Mouse (Mus musculus) lung, embryonic 14.5 days (tissue): ENCODE results near the gene Cfap97d2. TPM values are rescaled to one million over a fixed set of nuclear protein-coding genes. Genes with fewer than 3 reads are reported as not detected.

Source experiments
- ATAC-seq: fragments of 200-750 bp; cut with Nextera tagmentation; 2 replicates; pipeline ENCODE4 v1.8.0; 2017; ENCODE audit warnings: mild to moderate bottlenecking, moderate TSS enrichment, moderate library complexity; ENCODE audit not compliant: insufficient read depth
- DNase-seq: peaks from one replicate; pipeline ENCODE4 v3.0.0-alpha.2; 2015
- H3K27ac ChIP-seq: fragments of 300-500 bp; sonication (generic); 2 replicates; pipeline ENCODE4 v1.5.1; 2014; ENCODE audit warnings: low read depth, mild to moderate bottlenecking, moderate library complexity
- H3K27me3 ChIP-seq: fragments of 300-500 bp; sonication (generic); 2 replicates; pipeline ENCODE4 v1.6.1; 2014; ENCODE audit warnings: low read length, control low read depth; ENCODE audit not compliant: insufficient read depth
- H3K36me3 ChIP-seq: fragments of 300-500 bp; sonication (generic); 2 replicates; pipeline ENCODE4 v1.6.1; 2014; ENCODE audit warnings: control low read depth; ENCODE audit not compliant: insufficient read depth
- H3K4me1 ChIP-seq: fragments of 300-500 bp; sonication (generic); 2 replicates; pipeline ENCODE4 v1.6.1; 2014; ENCODE audit warnings: antibody characterized with exemption, control low read depth; ENCODE audit not compliant: insufficient read depth
- H3K4me2 ChIP-seq: fragments of 300-500 bp; sonication (generic); 2 replicates; pipeline ENCODE4 v1.6.1; 2014; ENCODE audit warnings: mild to moderate bottlenecking
- H3K4me3 ChIP-seq: fragments of 300-500 bp; sonication (generic); 2 replicates; pipeline ENCODE4 v1.5.1; 2014; ENCODE audit warnings: low read depth, low read length
- H3K9ac ChIP-seq: fragments of 300-500 bp; sonication (generic); 2 replicates; pipeline ENCODE4 v1.6.1; 2014
- H3K9me3 ChIP-seq: fragments of 300-500 bp; sonication (generic); 2 replicates; pipeline ENCODE4 v1.6.1; 2016; ENCODE audit warnings: low read depth, low read length, control low read depth
- CTCF ChIP-seq: IDR thresholded peaks from 2 replicates; pipeline ENCODE4 v1.5.1; 2016; ENCODE audit warnings: antibody characterized with exemption, low read depth
- WGBS: fragments of 180-500 bp; shearing (Covaris S2); extraction: QIAGEN DNeasy Blood & Tissue Kit; methylation state at CpG from one replicate; pipeline ENCODE4 v1.1.7; 2014; 5-methylcytosine and 5-hydroxymethylcytosine counted together
- polyA plus RNA-seq: library from polyadenylated mRNA; unstranded; fragments of >200 nt; fragmentation: Nextera tagmentation; extraction: Ambion mirVana; gene quantifications from 2 replicates; pipeline ENCODE4 v1.2.1, GENCODE M21; 2014

Gene Cfap97d2
- polyA plus RNA-seq, 1 experiment from 2014 or later: not detected

- Histone ChIP-seq H3K4me1 (peaks cover 23% of the 10 kb centered on the region), H3K4me3 (peak overlapping the region; percentile 78), H3K4me2 (peak overlapping the region; percentile 92), H3K9ac (peak overlapping the region; percentile 72), H3K27ac (peak overlapping the region; percentile 85), H3K9me3 (no peaks in the 10 kb centered on the region), H3K27me3 (0 out of 2 replicates have a peak, but pooled peaks cover 7% of the 10 kb centered on the region), H3K36me3 (no peaks in the 10 kb centered on the region)
- DNase-seq (peak; percentile 91), ATAC-seq (peak; percentile 50)
- peak; percentile 54 for TF ChIP-seq CTCF
- under 1% methylated on average over 12 of the region's 12 CpGs for whole genome bisulfite sequencing
These were observed 29.4 kb upstream of the Cfap97d2 start for GRCm38 (mm10) chr8:13676302-13676700.

- Histone ChIP-seq H3K4me2 (peak overlapping the region; percentile 92), H3K27ac (peak overlapping the region; percentile 85), H3K4me1 (peaks cover 19% of the 10 kb centered on the region), H3K4me3 (peak overlapping the region; percentile 78), H3K9me3 (no peaks in the 10 kb centered on the region), H3K9ac (peak overlapping the region; percentile 72), H3K36me3 (no peaks in the 10 kb centered on the region), H3K27me3 (0 out of 2 replicates have a peak, but pooled peaks cover 7% of the 10 kb centered on the region)
- DNase-seq (peak; percentile 73), ATAC-seq (peak; percentile 52)
- WGBS: under 1% methylated on average over 47 of the region's 47 CpGs
- TF ChIP-seq CTCF: peak; percentile 36; the same call in 1 of the 2 replicates
These were observed 28.8 kb upstream of the Cfap97d2 start for GRCm38 (mm10) chr8:13676701-13677412.

GRCm38 (mm10) chr8:13677413-13677883 is 28.2 kb upstream of the Cfap97d2 start, which contains the start of gene Rasa3:
Gene Rasa3 (minus strand): TSS chr8:13677603.
- ATAC-seq (peak; percentile 98), DNase-seq (peak; percentile 98)
- Histone ChIP-seq H3K4me3 (peak within 1 kb of the TSS; percentile 78), H3K9me3 (no peaks in the 10 kb centered on the region), H3K27ac (peak within 1 kb of the TSS; percentile 85), H3K4me2 (peak within 1 kb of the TSS; percentile 92), H3K36me3 (no peaks in the 10 kb centered on the region), H3K27me3 (0 out of 2 replicates have a peak, but pooled peaks cover 7% of the 10 kb centered on the region), H3K9ac (peak within 1 kb of the TSS; percentile 72), H3K4me1 (peaks cover 19% of the 10 kb centered on the region)
- WGBS: under 1% methylated on average over 42 of the region's 42 CpGs
- no peak for TF ChIP-seq CTCF

- H3K27me3 ChIP-seq: 0 out of 2 replicates have a peak, but pooled peaks cover 7% of the 10 kb centered on the region
- ATAC-seq: no peak
- TF ChIP-seq CTCF: no peak
- no peaks in the 10 kb centered on the region for H3K36me3 ChIP-seq
- H3K4me3 ChIP-seq: peak overlapping the region; percentile 78
- H3K9me3 ChIP-seq: no peaks in the 10 kb centered on the region
- H3K9ac ChIP-seq: no peak overlapping the region
- H3K27ac ChIP-seq: no peak overlapping the region
- 33% methylated on average over 8 of the region's 8 CpGs for WGBS
- DNase-seq: no peak
- H3K4me1 ChIP-seq: peaks cover 19% of the 10 kb centered on the region
- H3K4me2 ChIP-seq: peak overlapping the region; percentile 92
These were observed 27.5 kb upstream of the Cfap97d2 start for GRCm38 (mm10) chr8:13678182-13678581.

- Histone ChIP-seq H3K36me3 (no peaks in the 10 kb centered on the region), H3K27ac (no peak overlapping the region), H3K27me3 (no peaks in the 10 kb centered on the region), H3K4me3 (no peak overlapping the region), H3K9ac (no peak overlapping the region), H3K4me2 (no peak overlapping the region), H3K9me3 (no peaks in the 10 kb centered on the region), H3K4me1 (peaks cover 4% of the 10 kb centered on the region; the same call in 1 of the 2 replicates)
- peak; percentile 14 for DNase-seq
- no peak for ATAC-seq
- 36% methylated on average over 7 of the region's 7 CpGs for WGBS
- TF ChIP-seq CTCF: no peak
These were observed 21.6 kb upstream of the Cfap97d2 start for GRCm38 (mm10) chr8:13684131-13684530.

- WGBS: 86% methylated on average over 16 of the region's 16 CpGs
- Histone ChIP-seq H3K9me3 (no peaks in the 10 kb centered on the region), H3K4me3 (no peak overlapping the region), H3K27ac (no peak overlapping the region), H3K4me2 (no peak overlapping the region), H3K36me3 (no peaks in the 10 kb centered on the region), H3K27me3 (no peaks in the 10 kb centered on the region), H3K9ac (no peak overlapping the region), H3K4me1 (peaks cover 4% of the 10 kb centered on the region; the same call in 1 of the 2 replicates)
- ATAC-seq (no peak), DNase-seq (peak; percentile 24)
- no peak for TF ChIP-seq CTCF
These were observed 19.9 kb upstream of the Cfap97d2 start for GRCm38 (mm10) chr8:13685674-13686314.

GRCm38 (mm10) chr8:13686426-13686825 is 19.3 kb upstream of the Cfap97d2 start:
- DNase-seq: no peak
- WGBS: 56% methylated on average over 7 of the region's 7 CpGs
- ATAC-seq: no peak

More at GRCm38 (mm10) chr8:13686426-13686825, 19.3 kb upstream of the Cfap97d2 start:
- Histone ChIP-seq H3K4me2 (no peak overlapping the region), H3K27ac (no peak overlapping the region), H3K36me3 (no peaks in the 10 kb centered on the region), H3K9me3 (no peaks in the 10 kb centered on the region), H3K9ac (no peak overlapping the region), H3K4me3 (no peak overlapping the region), H3K27me3 (no peaks in the 10 kb centered on the region), H3K4me1 (peaks cover 4% of the 10 kb centered on the region; the same call in 1 of the 2 replicates)
- TF ChIP-seq CTCF: no peak
